Mouse (Mus musculus): ENCODE measurements around the gene Myh3.

Myh3 gene

GRCm38 (mm10) chr11:67145482-67146408, 67.6 kb downstream of the Myh3 start:
- DNase-seq: no peak

DNA sequence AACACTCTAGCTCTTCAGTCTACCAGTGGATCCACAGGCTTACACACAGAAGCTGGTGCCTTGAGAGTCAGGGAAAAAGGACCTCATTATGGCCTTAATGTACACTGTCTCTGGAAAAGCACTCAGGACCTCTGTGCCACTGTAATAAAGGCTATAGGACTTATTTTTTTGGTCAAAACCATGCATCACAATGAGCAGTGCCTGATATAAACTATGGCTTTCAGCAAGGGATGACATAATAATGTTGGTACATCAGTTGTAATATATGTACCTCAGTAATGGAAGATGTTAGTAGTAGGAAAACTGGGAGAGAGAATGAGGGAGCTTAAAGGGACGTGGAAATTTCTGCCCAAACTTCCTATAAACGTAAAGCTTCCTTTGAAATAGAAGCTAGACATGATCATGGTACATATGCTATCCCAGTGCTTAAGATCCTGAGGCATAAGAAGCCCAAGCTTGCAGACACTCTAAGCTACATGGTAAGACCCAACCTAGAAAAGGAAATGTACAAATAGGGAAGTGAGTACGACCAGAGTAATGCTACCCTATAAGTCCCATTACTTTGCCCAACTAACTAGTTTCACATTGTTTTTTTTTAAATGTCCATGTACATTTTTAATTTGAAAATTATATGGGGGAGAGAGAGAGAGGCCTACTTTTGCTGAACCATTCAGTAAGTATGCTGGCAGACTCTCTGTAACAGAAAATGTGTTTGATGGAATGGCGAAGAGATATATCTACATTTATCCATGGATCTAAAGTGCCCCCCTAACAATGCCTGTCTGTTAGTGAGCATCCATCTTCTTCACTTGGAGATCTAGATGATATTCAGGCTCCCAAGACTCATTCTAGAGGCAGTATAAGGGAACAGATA, 68.5 kb downstream of the Myh3 start:
- DNase-seq: no peak

DNA sequence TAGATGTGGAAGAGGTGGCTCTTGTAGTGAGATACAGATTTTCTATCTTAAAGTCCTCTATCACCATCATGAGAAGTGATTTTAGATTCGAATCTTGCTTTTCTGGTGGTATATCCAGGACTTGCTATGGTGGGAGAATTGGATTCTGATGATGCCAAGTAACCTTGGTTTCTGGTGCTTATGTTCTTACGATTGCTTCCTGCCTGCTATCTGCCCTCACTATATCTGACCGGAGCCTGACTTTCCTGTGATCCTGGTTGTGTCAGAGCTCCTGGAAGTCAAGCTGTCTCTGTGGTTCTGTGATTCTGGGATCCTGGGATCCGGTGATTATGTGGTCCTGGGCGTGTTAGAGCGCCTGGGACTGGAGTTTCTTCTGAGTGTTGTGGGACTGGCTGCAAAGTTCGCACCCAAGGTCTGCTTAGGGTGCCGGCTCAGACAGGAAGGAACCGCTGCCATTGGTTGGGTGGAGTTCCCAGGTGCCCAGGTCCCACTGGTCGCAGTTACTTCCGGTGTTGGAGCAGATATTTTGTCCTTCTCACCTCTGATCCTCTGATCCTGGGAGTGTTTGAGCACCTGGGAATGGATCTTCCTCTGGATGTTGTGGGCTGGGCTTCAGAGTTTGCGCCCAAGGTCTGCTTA, 69.3 kb downstream of the Myh3 start:
- DNase-seq: no peak

DNA sequence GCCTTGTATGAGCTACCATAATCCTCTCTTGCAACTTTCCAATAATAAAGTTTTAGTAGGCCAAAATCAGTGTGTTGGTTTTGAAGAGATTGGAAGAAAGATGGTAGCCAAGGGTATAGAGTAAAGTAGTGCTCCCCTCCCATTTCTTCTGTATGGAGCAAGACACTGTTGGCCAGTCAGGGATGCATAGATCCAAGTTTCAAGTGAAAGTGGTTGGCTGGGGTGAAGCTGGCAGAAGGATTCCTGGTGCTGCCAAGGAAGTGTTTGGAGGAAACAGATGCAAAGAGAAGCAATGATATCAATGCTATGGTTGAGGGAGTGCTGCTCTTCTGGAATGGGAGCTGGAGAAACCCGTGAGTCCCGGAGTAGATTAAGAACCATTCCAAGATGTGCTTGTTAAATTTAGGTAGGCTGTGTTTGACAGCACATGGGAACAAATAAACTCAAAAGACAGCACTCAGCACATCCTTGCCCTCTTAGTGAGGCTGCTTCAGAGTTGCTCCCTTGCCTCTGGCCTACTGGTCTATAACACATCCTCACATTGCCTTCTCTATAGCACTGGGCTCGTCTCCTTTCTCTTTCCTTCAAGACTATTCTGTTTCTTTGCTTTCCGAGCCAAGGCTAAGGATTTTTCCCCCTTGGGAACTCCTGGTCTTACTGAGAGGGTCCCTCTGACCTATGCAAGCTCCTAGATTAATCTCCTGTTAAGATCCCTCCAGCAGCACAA, 70.3 kb downstream of the Myh3 start:
- DNase-seq: no peak

DNA sequence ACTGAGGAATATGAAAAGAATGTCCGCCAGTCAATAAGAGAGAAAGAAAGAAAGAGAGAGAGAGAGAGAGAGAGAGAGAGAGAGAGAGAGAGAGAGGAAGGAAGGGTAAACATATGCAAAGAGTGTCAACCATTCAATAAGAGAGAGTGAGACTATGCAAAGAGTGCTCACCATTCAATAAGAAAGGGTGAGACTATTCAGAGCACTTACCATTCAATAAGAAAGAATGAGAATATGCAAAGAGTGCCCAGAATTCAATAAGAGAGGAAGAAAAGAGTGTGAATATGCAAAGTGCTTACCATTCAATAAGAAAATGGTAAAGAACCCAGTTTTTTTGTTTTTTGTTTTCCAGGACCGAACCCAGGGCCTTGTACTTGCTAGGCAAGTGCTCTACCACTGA, 72.1 kb downstream of the Myh3 start:
- no peak for DNase-seq

- no peak for DNase-seq
Measured at GRCm38 (mm10) chr11:67151159-67151558, 73.1 kb downstream of the Myh3 start.

Measured in cerebellum, postnatal 14 days (tissue).